Mouse (Mus musculus): ENCODE results near the gene Gm20388. TPM values are rescaled to one million over a fixed set of nuclear protein-coding genes. Genes with fewer than 3 reads are reported as not detected.

Gene Gm20388
- polyA plus RNA-seq, 1 experiment from 2014 or later, result 5.3 TPM

- no peak overlapping the region for H3K4me3 ChIP-seq (ENCODE audit: low read depth, low read length)
- peaks cover 5% of the 10 kb centered on the region; the same call in 1 of the 2 replicates for H3K27me3 ChIP-seq (replicated peaks; ENCODE audit: control insufficient read depth, insufficient read depth, low read length)
- 0 out of 2 replicates have a peak, but pooled peaks cover 3% of the 10 kb centered on the region for H3K4me1 ChIP-seq (replicated peaks; ENCODE audit: control insufficient read depth, insufficient read depth, low read length)
- WGBS, result 38% methylated on average over 4 of the region's 4 CpGs
- DNase-seq (ENCODE audit: low spot score), result no peak
- no peak for ATAC-seq (replicated peaks; ENCODE audit: low FRiP score)
- no peak overlapping the region for H3K27ac ChIP-seq (ENCODE audit: low read depth, low read length)
- H3K36me3 ChIP-seq (ENCODE audit: control insufficient read depth, insufficient read depth, low read length), result no peaks in the 10 kb centered on the region
- no peak overlapping the region for H3K4me2 ChIP-seq
- no peaks in the 10 kb centered on the region for H3K9me3 ChIP-seq (ENCODE audit: control insufficient read depth, low read length)
- H3K9ac ChIP-seq (ENCODE audit: low read depth, low read length), result no peak overlapping the region
These were observed 140.4 kb downstream of the Gm20388 start for GRCm38 (mm10) chr8:120051006-120051405.

- 80% methylated on average over 4 of the region's 4 CpGs for WGBS
- no peaks in the 10 kb centered on the region for H3K36me3 ChIP-seq (ENCODE audit: control insufficient read depth, insufficient read depth, low read length)
- no peak overlapping the region for H3K9ac ChIP-seq (ENCODE audit: low read depth, low read length)
- H3K27me3 ChIP-seq (replicated peaks; ENCODE audit: control insufficient read depth, insufficient read depth, low read length), result peaks cover 2% of the 10 kb centered on the region; the same call in 1 of the 2 replicates
- 0 out of 2 replicates have a peak, but pooled peaks cover 3% of the 10 kb centered on the region for H3K4me1 ChIP-seq (replicated peaks; ENCODE audit: control insufficient read depth, insufficient read depth, low read length)
- no peak overlapping the region for H3K27ac ChIP-seq (ENCODE audit: low read depth, low read length)
- H3K4me3 ChIP-seq (ENCODE audit: low read depth, low read length), result no peak overlapping the region
- ATAC-seq (replicated peaks; ENCODE audit: low FRiP score), result no peak
- DNase-seq (ENCODE audit: low spot score), result no peak
- H3K9me3 ChIP-seq (ENCODE audit: control insufficient read depth, low read length), result no peaks in the 10 kb centered on the region
- no peak overlapping the region for H3K4me2 ChIP-seq
These were observed 141.3 kb downstream of the Gm20388 start for GRCm38 (mm10) chr8:120051908-120052307.

GRCm38 (mm10) chr8:120052318-120052717 is 141.7 kb downstream of the Gm20388 start:
- WGBS, result 79% methylated on average over 8 of the region's 8 CpGs
- H3K27me3 ChIP-seq (replicated peaks; ENCODE audit: control insufficient read depth, insufficient read depth, low read length), result peaks cover 2% of the 10 kb centered on the region; the same call in 1 of the 2 replicates
- 0 out of 2 replicates have a peak, but pooled peaks cover 3% of the 10 kb centered on the region for H3K4me1 ChIP-seq (replicated peaks; ENCODE audit: control insufficient read depth, insufficient read depth, low read length)
- ATAC-seq (replicated peaks; ENCODE audit: low FRiP score), result no peak
- H3K9me3 ChIP-seq (ENCODE audit: control insufficient read depth, low read length), result no peaks in the 10 kb centered on the region
- no peaks in the 10 kb centered on the region for H3K36me3 ChIP-seq (ENCODE audit: control insufficient read depth, insufficient read depth, low read length)
- DNase-seq (ENCODE audit: low spot score), result no peak
- no peak overlapping the region for H3K4me3 ChIP-seq (ENCODE audit: low read depth, low read length)
- no peak overlapping the region for H3K27ac ChIP-seq (ENCODE audit: low read depth, low read length)
- H3K9ac ChIP-seq (ENCODE audit: low read depth, low read length), result no peak overlapping the region
- no peak overlapping the region for H3K4me2 ChIP-seq

GRCm38 (mm10) chr8:120054833-120055232 is 144.2 kb downstream of the Gm20388 start:
- DNase-seq (ENCODE audit: low spot score) (no peak), ATAC-seq (replicated peaks; ENCODE audit: low FRiP score) (no peak)
- peaks cover 1% of the 10 kb centered on the region; the same call in 1 of the 2 replicates for H3K27me3 ChIP-seq (replicated peaks; ENCODE audit: control insufficient read depth, insufficient read depth, low read length)
- H3K9ac ChIP-seq (ENCODE audit: low read depth, low read length), result no peak overlapping the region
- WGBS, result 88% methylated on average over 3 of the region's 3 CpGs
- no peak overlapping the region for H3K27ac ChIP-seq (ENCODE audit: low read depth, low read length)
- no peaks in the 10 kb centered on the region for H3K9me3 ChIP-seq (ENCODE audit: control insufficient read depth, low read length)
- 0 out of 2 replicates have a peak, but pooled peaks cover 3% of the 10 kb centered on the region for H3K4me1 ChIP-seq (replicated peaks; ENCODE audit: control insufficient read depth, insufficient read depth, low read length)
- H3K36me3 ChIP-seq (ENCODE audit: control insufficient read depth, insufficient read depth, low read length), result no peaks in the 10 kb centered on the region
- no peak overlapping the region for H3K4me3 ChIP-seq (ENCODE audit: low read depth, low read length)
- H3K4me2 ChIP-seq, result no peak overlapping the region

GRCm38 (mm10) chr8:120057078-120057477 is 146.4 kb downstream of the Gm20388 start:
- WGBS, result 60% methylated on average over 2 of the region's 2 CpGs
- no peaks in the 10 kb centered on the region for H3K4me1 ChIP-seq (replicated peaks; ENCODE audit: control insufficient read depth, insufficient read depth, low read length)

GRCm38 (mm10) chr8:120062742-120063141 is 152.1 kb downstream of the Gm20388 start:
- Histone ChIP-seq H3K4me1 (replicated peaks; ENCODE audit: control insufficient read depth, insufficient read depth, low read length) (no peaks in the 10 kb centered on the region), H3K9ac (ENCODE audit: low read depth, low read length) (no peak overlapping the region), H3K27me3 (replicated peaks; ENCODE audit: control insufficient read depth, insufficient read depth, low read length) (no peaks in the 10 kb centered on the region), H3K4me2 (no peak overlapping the region), H3K27ac (ENCODE audit: low read depth, low read length) (no peak overlapping the region), H3K4me3 (ENCODE audit: low read depth, low read length) (no peak overlapping the region), H3K36me3 (ENCODE audit: control insufficient read depth, insufficient read depth, low read length) (no peaks in the 10 kb centered on the region), H3K9me3 (ENCODE audit: control insufficient read depth, low read length) (no peaks in the 10 kb centered on the region)
- WGBS, result 86% methylated on average over 14 of the region's 14 CpGs
- no peak for ATAC-seq (replicated peaks; ENCODE audit: low FRiP score)
- DNase-seq (ENCODE audit: low spot score), result no peak

More at GRCm38 (mm10) chr8:120057078-120057477, 146.4 kb downstream of the Gm20388 start:
- no peak overlapping the region for H3K4me3 ChIP-seq (ENCODE audit: low read depth, low read length)
- H3K4me2 ChIP-seq, result no peak overlapping the region
- H3K9ac ChIP-seq (ENCODE audit: low read depth, low read length), result no peak overlapping the region
- no peaks in the 10 kb centered on the region for H3K36me3 ChIP-seq (ENCODE audit: control insufficient read depth, insufficient read depth, low read length)
- DNase-seq (ENCODE audit: low spot score), result no peak
- no peak overlapping the region for H3K27ac ChIP-seq (ENCODE audit: low read depth, low read length)
- H3K9me3 ChIP-seq (ENCODE audit: control insufficient read depth, low read length), result no peaks in the 10 kb centered on the region
- H3K27me3 ChIP-seq (replicated peaks; ENCODE audit: control insufficient read depth, insufficient read depth, low read length), result no peaks in the 10 kb centered on the region; the same call in 1 of the 2 replicates
- ATAC-seq (replicated peaks; ENCODE audit: low FRiP score), result no peak

GRCm38 (mm10) chr8:120063326-120063725 is 152.7 kb downstream of the Gm20388 start:
- Histone ChIP-seq H3K4me3 (ENCODE audit: low read depth, low read length) (no peak overlapping the region), H3K27me3 (replicated peaks; ENCODE audit: control insufficient read depth, insufficient read depth, low read length) (no peaks in the 10 kb centered on the region), H3K4me2 (no peak overlapping the region), H3K36me3 (ENCODE audit: control insufficient read depth, insufficient read depth, low read length) (no peaks in the 10 kb centered on the region), H3K4me1 (replicated peaks; ENCODE audit: control insufficient read depth, insufficient read depth, low read length) (no peaks in the 10 kb centered on the region), H3K27ac (ENCODE audit: low read depth, low read length) (no peak overlapping the region), H3K9ac (ENCODE audit: low read depth, low read length) (no peak overlapping the region), H3K9me3 (ENCODE audit: control insufficient read depth, low read length) (no peaks in the 10 kb centered on the region)
- WGBS, result 85% methylated on average over 3 of the region's 3 CpGs
- no peak for DNase-seq (ENCODE audit: low spot score)
- no peak for ATAC-seq (replicated peaks; ENCODE audit: low FRiP score)

GRCm38 (mm10) chr8:120065611-120066010 is 155.0 kb downstream of the Gm20388 start:
- Histone ChIP-seq H3K27ac (ENCODE audit: low read depth, low read length) (no peak overlapping the region), H3K9me3 (ENCODE audit: control insufficient read depth, low read length) (no peaks in the 10 kb centered on the region), H3K27me3 (replicated peaks; ENCODE audit: control insufficient read depth, insufficient read depth, low read length) (no peaks in the 10 kb centered on the region), H3K4me3 (ENCODE audit: low read depth, low read length) (no peak overlapping the region), H3K4me2 (no peak overlapping the region), H3K9ac (ENCODE audit: low read depth, low read length) (no peak overlapping the region), H3K36me3 (ENCODE audit: control insufficient read depth, insufficient read depth, low read length) (no peaks in the 10 kb centered on the region), H3K4me1 (replicated peaks; ENCODE audit: control insufficient read depth, insufficient read depth, low read length) (no peaks in the 10 kb centered on the region)
- DNase-seq (ENCODE audit: low spot score) (no peak), ATAC-seq (replicated peaks; ENCODE audit: low FRiP score) (no peak)
- 84% methylated on average over 8 of the region's 8 CpGs for WGBS

GRCm38 (mm10) chr8:120066226-120066625 is 155.6 kb downstream of the Gm20388 start:
- Histone ChIP-seq H3K4me1 (replicated peaks; ENCODE audit: control insufficient read depth, insufficient read depth, low read length) (no peaks in the 10 kb centered on the region), H3K36me3 (ENCODE audit: control insufficient read depth, insufficient read depth, low read length) (no peaks in the 10 kb centered on the region), H3K4me2 (no peak overlapping the region), H3K27ac (ENCODE audit: low read depth, low read length) (no peak overlapping the region), H3K4me3 (ENCODE audit: low read depth, low read length) (no peak overlapping the region), H3K9me3 (ENCODE audit: control insufficient read depth, low read length) (no peaks in the 10 kb centered on the region), H3K27me3 (replicated peaks; ENCODE audit: control insufficient read depth, insufficient read depth, low read length) (no peaks in the 10 kb centered on the region), H3K9ac (ENCODE audit: low read depth, low read length) (no peak overlapping the region)
- DNase-seq (ENCODE audit: low spot score), result no peak
- 78% methylated on average over 4 of the region's 4 CpGs for WGBS
- ATAC-seq (replicated peaks; ENCODE audit: low FRiP score), result no peak
